Mouse (Mus musculus) forebrain, embryonic 10.5 days (tissue): ENCODE measurements around the gene BC048403. TPM values are rescaled to one million over a fixed set of nuclear protein-coding genes. Genes with fewer than 3 reads are reported as not detected.

Experiments
- DNase-seq: peaks from one replicate; pipeline ENCODE4 v3.0.0-alpha.2; 2017; ENCODE audit warnings: low spot score; ENCODE audit errors: extremely low spot score
- H3K27ac ChIP-seq: fragments of 300-500 bp; sonication (generic); 2 replicates; pipeline ENCODE4 v1.5.1; 2016; ENCODE audit warnings: mild to moderate bottlenecking
- H3K27me3 ChIP-seq: fragments of 300-500 bp; sonication (generic); 2 replicates; pipeline ENCODE4 v1.6.1; 2016; ENCODE audit warnings: mild to moderate bottlenecking; ENCODE audit not compliant: poor library complexity, severe bottlenecking
- H3K36me3 ChIP-seq: fragments of 300-500 bp; sonication (generic); replicated peaks from 2 replicates; pipeline ENCODE4 v1.6.1; 2016; ENCODE audit warnings: mild to moderate bottlenecking, moderate library complexity
- H3K4me1 ChIP-seq: fragments of 300-500 bp; sonication (generic); 2 replicates; pipeline ENCODE4 v1.6.1; 2016
- H3K4me3 ChIP-seq: fragments of 300-500 bp; sonication (generic); 2 replicates; pipeline ENCODE4 v1.5.1; 2016; ENCODE audit warnings: mild to moderate bottlenecking, moderate library complexity
- H3K9me3 ChIP-seq: fragments of 300-500 bp; sonication (generic); 2 replicates; pipeline ENCODE4 v1.6.1; 2016; ENCODE audit warnings: mild to moderate bottlenecking, moderate library complexity
- WGBS: fragments of 180-500 bp; shearing (Covaris S2); methylation state at CpG from one replicate; pipeline ENCODE4 v1.1.7; 2016; 5-methylcytosine and 5-hydroxymethylcytosine counted together
- polyA plus RNA-seq: library from polyadenylated mRNA; unstranded; fragments of >200 nt; fragmentation: Nextera tagmentation; extraction: Ambion mirVana; gene quantifications from 2 replicates; pipeline ENCODE4 v1.2.1, GENCODE M21; 2016

Gene BC048403
- polyA plus RNA-seq, 1 experiment from 2014 or later = 3.3 TPM

- DNase-seq = no peak
- H3K27me3 ChIP-seq = no peaks in the 10 kb centered on the region
- H3K4me3 ChIP-seq = no peak overlapping the region
- H3K4me1 ChIP-seq = peaks cover 8% of the 10 kb centered on the region
- no peaks in the 10 kb centered on the region for H3K9me3 ChIP-seq
- WGBS = 88% methylated on average over 8 of the region's 8 CpGs
- H3K27ac ChIP-seq = no peak overlapping the region
- peaks cover 31% of the 10 kb centered on the region; the same call in 1 of the 2 replicates for H3K36me3 ChIP-seq
Measured at GRCm38 (mm10) chr10:121796027-121796802, 56.5 kb downstream of the BC048403 start.

GRCm38 (mm10) chr10:121800041-121800440 is 60.3 kb downstream of the BC048403 start:
- H3K36me3 ChIP-seq = peaks cover 36% of the 10 kb centered on the region
- H3K27ac ChIP-seq = no peak overlapping the region
- peaks cover 8% of the 10 kb centered on the region for H3K4me1 ChIP-seq
- no peak for DNase-seq
- H3K4me3 ChIP-seq = no peak overlapping the region
- no peaks in the 10 kb centered on the region for H3K9me3 ChIP-seq
- 92% methylated on average over 13 of the region's 13 CpGs for WGBS
- H3K27me3 ChIP-seq = no peaks in the 10 kb centered on the region

Other genes starting within 250 kb of the BC048403 start
- 30.1 and 34.9 TPM in 2 replicates for gene Tbk1, start 153.2 kb upstream of the BC048403 start, polyA plus RNA-seq
- gene Xpot, start 113.6 kb upstream of the BC048403 start, polyA plus RNA-seq = 60.5 and 64.5 TPM in 2 replicates
- gene D930020B18Rik, start 98.3 kb upstream of the BC048403 start, polyA plus RNA-seq = 0.47 and 0.50 TPM in 2 replicates